Mouse (Mus musculus): ENCODE data around the gene S100pbp.

- TF ChIP-seq POLR2A (IDR thresholded peaks at IDR 0.05; ENCODE audit: low read depth, low read length), result no peak
- no peak for TF ChIP-seq CTCF (IDR thresholded peaks at IDR 0.05; ENCODE audit: extremely low read depth, insufficient read length, insufficient replicate concordance, low read depth, low read length)
These were observed 8.0 kb upstream of the S100pbp start for GRCm38 (mm10) chr4:129197514-129197913.
